Mouse (Mus musculus): ENCODE data around the gene Nrn1l.
A peak's percentile ranks its signal among the peaks of the same experiment; 100 is the strongest.

Gene Nrn1l

GRCm38 (mm10) chr8:105890870-105891269, 2.5 kb upstream of the Nrn1l start:
- DNase-seq (ENCODE audit: low spot score in 2 of 2), result no peak

- peak in 1 of 2 experiments; percentile 18 for DNase-seq (ENCODE audit: low spot score in 2 of 2)
Observed at GRCm38 (mm10) chr8:105892432-105892831, 935 bp upstream of the Nrn1l start.

- no peak for DNase-seq (ENCODE audit: low spot score in 2 of 2)
Observed at GRCm38 (mm10) chr8:105897801-105898480, 4.6 kb downstream of the Nrn1l start.

- peak; percentile 87 to 92 for DNase-seq (ENCODE audit: low spot score in 2 of 2)
Observed at GRCm38 (mm10) chr8:105900180-105900940, 7.0 kb downstream of the Nrn1l start, which contains the start of gene Pskh1. Gene Pskh1 (plus strand): TSS chr8:105900441.

GRCm38 (mm10) chr8:105900941-105901616, 7.7 kb downstream of the Nrn1l start:
- peak in 1 of 2 experiments; percentile 18 for DNase-seq (ENCODE audit: low spot score in 2 of 2)

GRCm38 (mm10) chr8:105919390-105919789, 26.0 kb downstream of the Nrn1l start:
- DNase-seq (ENCODE audit: low spot score in 2 of 2), result no peak

- DNase-seq (ENCODE audit: low spot score in 2 of 2), result no peak
Observed at GRCm38 (mm10) chr8:105925123-105925522, 31.8 kb downstream of the Nrn1l start.

GRCm38 (mm10) chr8:105930602-105931001, 37.2 kb downstream of the Nrn1l start:
- DNase-seq (ENCODE audit: low spot score in 2 of 2), result peak; percentile 55 to 80

GRCm38 (mm10) chr8:105931271-105931670, 37.9 kb downstream of the Nrn1l start:
- DNase-seq (ENCODE audit: low spot score in 2 of 2), result no peak

GRCm38 (mm10) chr8:105932525-105932924, 39.2 kb downstream of the Nrn1l start:
- DNase-seq (ENCODE audit: low spot score in 2 of 2), result no peak

GRCm38 (mm10) chr8:105933762-105934161, 40.4 kb downstream of the Nrn1l start, which contains the start of gene Ctrl:
Gene Ctrl (minus strand): TSS chr8:105933862.
- DNase-seq (ENCODE audit: low spot score in 2 of 2), result no peak

GRCm38 (mm10) chr8:105935105-105935504, 41.7 kb downstream of the Nrn1l start:
- no peak for DNase-seq (ENCODE audit: low spot score in 2 of 2)

- DNase-seq (ENCODE audit: low spot score in 2 of 2), result no peak
Observed at GRCm38 (mm10) chr8:105935863-105936603, 42.7 kb downstream of the Nrn1l start.

GRCm38 (mm10) chr8:105936866-105937475, 43.6 kb downstream of the Nrn1l start:
- peak; percentile 81 to 85 for DNase-seq (ENCODE audit: low spot score in 2 of 2)

- peak in 1 of 2 experiments; percentile 57 for DNase-seq (ENCODE audit: low spot score in 2 of 2)
Observed at GRCm38 (mm10) chr8:105937496-105938305, 44.3 kb downstream of the Nrn1l start.

- no peak for DNase-seq (ENCODE audit: low spot score in 2 of 2)
Observed at GRCm38 (mm10) chr8:105938306-105938669, 44.9 kb downstream of the Nrn1l start, which contains the start of gene Psmb10. Gene Psmb10 (minus strand): TSS chr8:105938444.

- DNase-seq (ENCODE audit: low spot score in 2 of 2), result no peak
Observed at GRCm38 (mm10) chr8:105942026-105942425, 48.7 kb downstream of the Nrn1l start.

- no peak for DNase-seq (ENCODE audit: low spot score in 2 of 2)
Observed at GRCm38 (mm10) chr8:105942542-105942941, 49.2 kb downstream of the Nrn1l start.

- DNase-seq (ENCODE audit: low spot score in 2 of 2), result no peak
Observed at GRCm38 (mm10) chr8:105943321-105943739, 50.0 kb downstream of the Nrn1l start, which contains the start of gene Lcat. Gene Lcat (minus strand): TSS chr8:105943382.

Measured in urinary bladder, adult 18-20 months (tissue).